Mouse (Mus musculus) spleen, adult 18-20 months (tissue): ENCODE results near the gene Srl.

Experiments
- DNase-seq, 2 experiments: peaks; one replicate each; pipeline ENCODE4 v3.0.0; 2022; ENCODE audit warnings: mixed read lengths in 2 of 2

Gene Srl

GRCm38 (mm10) chr16:4472687-4473086, 68.9 kb downstream of the Srl start:
- no peak for DNase-seq

GRCm38 (mm10) chr16:4469599-4470352, 71.8 kb downstream of the Srl start:
- DNase-seq = no peak

- no peak for DNase-seq
Observed at GRCm38 (mm10) chr16:4464529-4465089, 77.0 kb downstream of the Srl start.

DNA sequence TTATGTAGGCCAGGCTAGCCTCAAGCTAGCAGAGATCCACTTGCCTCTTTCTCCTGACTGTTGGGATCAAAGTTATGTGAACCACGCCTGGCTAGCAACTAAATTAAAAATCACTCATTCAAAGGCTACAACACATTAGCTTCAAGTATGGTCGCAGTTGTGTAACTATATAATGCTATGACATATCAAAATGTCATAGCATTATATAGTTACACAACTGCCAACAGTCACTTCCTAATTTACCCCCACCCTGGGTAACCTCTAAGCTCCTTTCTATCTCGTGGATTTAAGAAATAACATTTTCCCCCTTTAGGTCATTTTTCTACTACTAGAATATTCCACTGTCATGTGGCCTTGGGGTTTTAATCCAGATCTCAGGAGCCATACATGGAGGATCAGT, 83.7 kb downstream of the Srl start:
- no peak for DNase-seq

DNA sequence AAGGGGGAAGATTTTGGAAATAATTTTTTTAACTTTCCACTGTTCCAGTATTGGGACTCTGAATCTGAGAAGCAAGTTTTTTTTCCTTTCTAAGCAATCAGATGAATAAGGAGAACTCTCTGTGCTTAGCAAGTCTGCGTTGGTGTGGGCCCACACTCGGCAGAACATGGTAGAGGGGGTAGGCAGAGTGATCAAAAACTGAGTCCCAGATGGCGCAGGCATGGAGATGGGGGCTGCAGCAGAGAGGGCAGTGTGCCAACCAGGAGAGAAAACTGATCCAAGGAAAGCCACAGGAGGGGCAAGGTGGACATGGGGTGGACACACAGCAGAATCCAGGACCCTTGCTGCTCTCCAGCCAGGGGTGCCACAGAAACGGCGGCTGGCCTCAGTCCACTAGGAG, 85.2 kb downstream of the Srl start:
- DNase-seq = no peak

DNA sequence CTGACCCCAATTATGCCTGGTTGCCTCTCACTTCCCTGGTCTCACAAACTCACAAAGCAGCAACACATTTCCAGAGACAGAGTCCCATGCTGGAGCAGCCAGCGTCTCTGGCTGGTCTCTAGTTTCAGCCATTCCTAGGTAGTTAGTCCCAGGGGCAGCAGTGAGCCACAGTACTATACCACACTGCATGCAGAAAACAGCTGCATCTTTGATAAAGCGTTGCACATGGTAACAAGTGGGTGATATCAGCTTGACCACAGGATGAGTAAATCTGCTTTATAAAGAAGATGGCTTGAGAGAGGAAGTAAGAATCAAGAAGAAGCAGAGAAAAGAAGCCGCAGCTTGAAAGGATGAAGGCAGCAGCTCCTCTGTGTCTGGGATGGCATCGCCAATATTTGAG, 85.9 kb downstream of the Srl start:
- no peak for DNase-seq

DNA sequence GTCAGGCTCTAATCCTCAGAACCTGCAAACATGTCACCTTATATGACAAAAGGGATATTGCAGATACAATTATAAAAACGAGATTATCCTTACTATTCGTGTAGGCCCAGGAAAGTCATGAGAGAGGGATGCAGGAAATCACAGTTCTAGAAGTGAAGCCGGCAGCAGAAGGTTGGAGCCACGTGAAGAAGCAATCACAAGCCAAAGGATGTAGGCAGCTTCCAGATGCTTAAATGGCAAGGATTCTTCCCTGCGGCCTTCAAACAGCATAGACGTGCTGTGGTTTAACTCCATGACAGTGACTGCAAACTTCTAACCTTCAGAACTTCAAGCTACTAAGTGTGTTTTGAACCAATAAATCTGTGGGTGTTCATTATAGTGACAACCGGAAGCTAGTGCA, 87.1 kb downstream of the Srl start:
- DNase-seq = no peak

GRCm38 (mm10) chr16:4449418-4449817, 92.2 kb downstream of the Srl start:
- DNase-seq = no peak

DNA sequence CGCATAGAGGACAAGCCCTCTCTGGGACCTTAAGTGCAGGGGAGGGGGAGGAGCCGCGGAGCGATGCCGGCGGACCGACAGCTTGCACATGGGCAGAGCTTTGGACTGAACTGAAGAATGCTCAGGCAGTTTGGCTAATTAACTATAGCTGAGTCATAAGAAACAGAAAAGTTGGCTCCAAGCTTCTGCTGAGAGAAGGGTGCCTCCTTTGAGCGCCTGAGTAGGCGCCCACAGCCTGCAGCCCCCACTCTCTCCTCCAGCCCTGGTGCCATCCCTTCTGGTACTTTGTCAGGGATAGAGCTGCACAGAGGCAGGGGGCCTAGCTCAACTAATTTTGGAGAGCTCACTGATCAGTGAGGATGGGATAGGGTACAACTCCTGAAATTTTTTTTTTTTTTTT, 93.4 kb downstream of the Srl start:
- DNase-seq = no peak

DNA sequence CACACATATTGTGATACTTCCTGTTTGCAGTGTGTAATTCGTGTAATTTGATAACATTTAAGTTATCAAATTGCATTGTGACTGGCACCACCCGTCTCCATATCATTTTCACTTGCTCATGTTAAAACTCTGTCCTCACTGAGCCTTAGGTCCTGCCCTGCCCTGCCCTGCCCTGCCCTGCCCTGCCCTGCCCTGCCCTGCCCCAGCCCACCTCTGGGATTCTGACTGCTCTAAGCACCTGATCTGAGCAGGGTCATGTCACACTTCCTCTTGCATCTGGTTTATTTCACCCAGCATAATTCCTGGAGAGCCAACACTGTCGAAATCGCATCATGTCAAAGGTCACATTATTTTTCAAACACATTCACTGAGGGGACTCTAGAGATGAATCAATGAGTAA, 95.2 kb downstream of the Srl start:
- DNase-seq = no peak

GRCm38 (mm10) chr16:4444378-4444777, 97.2 kb downstream of the Srl start:
- DNase-seq = no peak

GRCm38 (mm10) chr16:4439302-4440066, 102.1 kb downstream of the Srl start:
- DNase-seq = no peak

GRCm38 (mm10) chr16:4436738-4437137, 104.9 kb downstream of the Srl start:
- no peak for DNase-seq

DNA sequence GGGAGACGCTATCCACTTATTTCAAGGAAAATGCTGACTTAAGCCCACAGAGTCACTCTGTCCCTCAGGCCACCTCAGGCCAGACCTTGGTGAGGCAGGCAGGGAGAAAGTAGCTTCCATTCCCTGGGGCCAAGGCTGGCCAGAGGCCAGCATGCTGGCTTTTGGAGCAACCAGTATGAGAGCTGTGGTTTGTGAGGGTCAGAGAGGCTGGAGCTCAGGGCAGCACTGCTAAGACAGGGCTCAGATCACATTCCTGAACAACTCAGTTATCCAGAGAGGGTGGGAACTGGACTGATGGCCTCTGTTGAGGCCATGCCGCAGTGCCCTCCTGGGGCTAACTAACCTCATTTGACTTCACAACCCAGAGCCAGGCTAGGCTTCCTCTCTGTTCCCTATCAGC, 106.2 kb downstream of the Srl start:
- DNase-seq = no peak

DNA sequence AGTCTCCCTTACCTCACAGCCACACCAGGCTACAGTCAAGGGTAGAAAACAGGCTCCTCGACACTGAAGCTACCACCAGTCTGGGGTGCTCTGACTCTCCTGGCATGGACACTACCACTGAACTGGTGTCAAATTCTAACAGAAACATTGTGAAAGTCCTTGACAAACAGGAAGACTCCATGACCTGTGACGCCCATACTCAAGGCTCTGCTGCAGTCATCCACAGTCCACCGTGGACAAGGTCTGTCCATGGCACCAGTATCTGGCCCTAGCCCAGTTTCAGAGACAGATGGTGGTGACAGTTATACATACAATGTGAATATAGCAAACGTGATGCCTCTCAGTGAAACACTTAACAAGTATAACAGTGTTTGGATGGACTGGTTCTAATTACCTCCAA, 109.8 kb downstream of the Srl start:
- DNase-seq = no peak

DNA sequence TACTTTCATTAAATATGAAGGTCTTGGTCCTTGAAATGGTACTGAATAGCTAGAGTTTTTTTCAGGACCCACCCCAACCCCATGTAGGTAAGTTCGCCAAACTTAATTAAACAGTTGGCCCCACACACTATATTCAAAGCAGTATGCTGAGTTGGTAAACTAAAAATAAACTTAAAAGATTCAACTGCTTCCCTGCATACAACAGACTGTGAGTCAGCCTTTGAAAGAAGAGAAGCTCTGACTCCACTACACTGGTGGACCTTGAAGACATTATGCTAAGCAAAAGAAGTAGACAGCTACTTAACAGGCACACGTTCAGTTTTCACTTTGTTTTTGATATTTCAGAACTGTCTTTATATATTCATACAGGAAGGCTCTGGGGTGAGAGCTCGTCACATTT, 110.6 kb downstream of the Srl start:
- no peak for DNase-seq

- DNase-seq = no peak
Observed at GRCm38 (mm10) chr16:4430232-4430631, 111.4 kb downstream of the Srl start.
